Mouse (Mus musculus): ENCODE measurements around the gene Klhdc7a. TPM values are rescaled to one million over a fixed set of nuclear protein-coding genes. Genes with fewer than 3 reads are reported as not detected.

Klhdc7a gene
- polyA plus RNA-seq, 1 experiment from 2014 or later: 0.03 TPM

GRCm38 (mm10) chr4:139925275-139926160, 42.3 kb downstream of the Klhdc7a start:
- 15% methylated on average over 34 of the region's 34 CpGs for WGBS
- Histone ChIP-seq H3K27ac (ENCODE audit: low read depth, low read length) (no peak overlapping the region), H3K27me3 (replicated peaks; ENCODE audit: control insufficient read depth, insufficient read depth, low read length) (peaks cover 25% of the 10 kb centered on the region), H3K4me3 (ENCODE audit: low read depth, low read length) (peak overlapping the region; percentile 23; the same call in 1 of the 2 replicates), H3K4me2 (peak overlapping the region; percentile 29), H3K9ac (ENCODE audit: low read depth, low read length) (no peak overlapping the region), H3K36me3 (ENCODE audit: control insufficient read depth, insufficient read depth, low read length) (no peaks in the 10 kb centered on the region), H3K9me3 (ENCODE audit: control insufficient read depth, low read length) (no peaks in the 10 kb centered on the region), H3K4me1 (replicated peaks; ENCODE audit: control insufficient read depth, insufficient read depth, low read length) (no peaks in the 10 kb centered on the region)
- no peak for DNase-seq (ENCODE audit: low spot score)
- no peak for ATAC-seq (replicated peaks; ENCODE audit: low FRiP score)

GRCm38 (mm10) chr4:139916731-139917130, 51.1 kb downstream of the Klhdc7a start:
- ATAC-seq (replicated peaks; ENCODE audit: low FRiP score): no peak
- 69% methylated on average over 7 of the region's 7 CpGs for WGBS

More at GRCm38 (mm10) chr4:139916731-139917130, 51.1 kb downstream of the Klhdc7a start:
- Histone ChIP-seq H3K9ac (ENCODE audit: low read depth, low read length) (no peak overlapping the region), H3K27me3 (replicated peaks; ENCODE audit: control insufficient read depth, insufficient read depth, low read length) (0 out of 2 replicates have a peak, but pooled peaks cover 3% of the 10 kb centered on the region), H3K4me3 (ENCODE audit: low read depth, low read length) (no peak overlapping the region), H3K4me2 (no peak overlapping the region), H3K9me3 (ENCODE audit: control insufficient read depth, low read length) (no peaks in the 10 kb centered on the region), H3K4me1 (replicated peaks; ENCODE audit: control insufficient read depth, insufficient read depth, low read length) (no peaks in the 10 kb centered on the region), H3K36me3 (ENCODE audit: control insufficient read depth, insufficient read depth, low read length) (no peaks in the 10 kb centered on the region), H3K27ac (ENCODE audit: low read depth, low read length) (no peak overlapping the region)
- DNase-seq (ENCODE audit: low spot score): no peak

MicroRNAs encoded within 50 kb of the gene (microRNA counts, 519-probe panel; counts per million panel counts)
- microRNA mmu-miR-2139: not detected

Small RNA genes within 50 kb of the gene (microRNA-seq; reads per million reads assigned to microRNA genes)
- gene Mir2139 (ENCODE audit: borderline number of aligned reads): not detected

Other genes with a start within 250 kb of the Klhdc7a start
- 0.12 and 0.19 TPM in 2 replicates for gene Pax7, start 134.5 kb downstream of the Klhdc7a start, polyA plus RNA-seq (2014; fragmentation: Nextera tagmentation; extraction: Ambion mirVana)